Mouse (Mus musculus) layer of hippocampus, adult 6 months (tissue): ENCODE results near the gene Pou6f1. TPM values are rescaled to one million over a fixed set of nuclear protein-coding genes. Genes with fewer than 3 reads are reported as not detected.

Experiments
- long read RNA-seq, 2 experiments: library from polyadenylated mRNA; unstranded; transcript quantifications; one replicate each; pipeline ENCODE4 v2.0.0; 2019 to 2020
- microRNA-seq: library from miRNA; unstranded; fragments of <30 nt; microRNA quantifications from one replicate; pipeline ENCODE4 v1.2.0, GENCODE M21; 2020
- polyA plus RNA-seq: library from polyadenylated mRNA; unstranded; fragments of <200 nt; fragmentation: Nextera tagmentation; gene quantifications from 2 replicates; pipeline ENCODE4 v1.2.3, GENCODE M21; 2021

Pou6f1 gene
- 10.1 and 11.6 TPM in 2 replicates for polyA plus RNA-seq
- long read RNA-seq, experiment 1, partial matches to known transcripts = 3 of 22 reads
- long read RNA-seq, experiment 1, other reads (novel, unspliced or antisense) = 19 of 22 reads
- long read RNA-seq, experiment 2, full-length matches to known transcripts = 5 of 97 reads
- long read RNA-seq, experiment 2, partial matches to known transcripts = 19 of 97 reads
- long read RNA-seq, experiment 2, other reads (novel, unspliced or antisense) = 73 of 97 reads

GRCm38 (mm10) chr15:100599276-100600046 lies at the start of gene Pou6f1:
Gene Pou6f1, minus strand, starts transcription at chr15:100599984.

GRCm38 (mm10) chr15:100636700-100637501 lies 37.1 kb upstream of the Pou6f1 start, which contains the start of gene Smagp:
Gene Smagp, minus strand, starts transcription at chr15:100636940.

GRCm38 (mm10) chr15:100614996-100615824 lies 15.4 kb upstream of the Pou6f1 start, which contains the start of gene Dazap2:
Gene Dazap2, plus strand, starts transcription at chr15:100615349.

GRCm38 (mm10) chr15:100551326-100552307 lies 48.2 kb downstream of the Pou6f1 start, which contains the start of gene Tfcp2:
Gene Tfcp2, minus strand, starts transcription at chr15:100552008.

Small RNAs within 50 kb of the gene (microRNA-seq; reads per million reads assigned to microRNA genes)
- not detected for gene Mir6961

Other genes with a start within 250 kb of the Pou6f1 start
- gene Methig1, start 246.8 kb downstream of the Pou6f1 start, polyA plus RNA-seq = not detected in 2 replicates
- gene Mettl7a2, start 246.8 kb downstream of the Pou6f1 start, polyA plus RNA-seq = not detected in 2 replicates
- gene Higd1c, start 235.4 kb downstream of the Pou6f1 start, polyA plus RNA-seq = not detected in 2 replicates
- gene Gm5475, start 177.8 kb downstream of the Pou6f1 start, polyA plus RNA-seq = not detected in 2 replicates
- 17.1 and 18.1 TPM in 2 replicates for gene Slc11a2, start 174.9 kb downstream of the Pou6f1 start, polyA plus RNA-seq
- gene Letmd1, start 131.0 kb downstream of the Pou6f1 start, polyA plus RNA-seq = 58.8 and 74.9 TPM in 2 replicates
- gene Csrnp2, start 104.5 kb downstream of the Pou6f1 start, polyA plus RNA-seq = 4.6 and 4.8 TPM in 2 replicates
- gene Tfcp2, start 48.0 kb downstream of the Pou6f1 start, polyA plus RNA-seq = 14.1 and 21.5 TPM in 2 replicates
- gene Dazap2, start 15.4 kb upstream of the Pou6f1 start, polyA plus RNA-seq = 248 and 256 TPM in 2 replicates
- gene Smagp, start 37.0 kb upstream of the Pou6f1 start, polyA plus RNA-seq = 2.1 and 2.3 TPM in 2 replicates
- 3.8 and 4.4 TPM in 2 replicates for gene Bin2, start 69.6 kb upstream of the Pou6f1 start, polyA plus RNA-seq
- gene Cela1, start 87.9 kb upstream of the Pou6f1 start, polyA plus RNA-seq = 4.8 and 5.3 TPM in 2 replicates
- 6.6 TPM in 2 replicates for gene Galnt6, start 129.4 kb upstream of the Pou6f1 start, polyA plus RNA-seq
- 23.1 and 24.3 TPM in 2 replicates for gene Slc4a8, start 161.8 kb upstream of the Pou6f1 start, polyA plus RNA-seq